Mouse (Mus musculus) kidney, embryonic 14.5 days (tissue): ENCODE data around the gene Gm20850. TPM values are rescaled to one million over a fixed set of nuclear protein-coding genes. Genes with fewer than 3 reads are reported as not detected.
"Not testable (repeated sequence)": the region's sequence is repeated elsewhere in the genome, so short reads cannot be mapped to it uniquely, and the experiment has no call there.

Experiments used
- ATAC-seq: fragments of 200-750 bp; cut with Nextera tagmentation; 2 replicates; pipeline ENCODE4 v1.8.0; 2017; ENCODE audit warnings: moderate number of reproducible peaks, mild to moderate bottlenecking, moderate TSS enrichment, moderate library complexity; ENCODE audit not compliant: low FRiP score, low TSS enrichment
- H3K27ac ChIP-seq: fragments of 300-500 bp; sonication (generic); 2 replicates; pipeline ENCODE4 v1.5.1; 2014; ENCODE audit warnings: low read depth, mild to moderate bottlenecking, low read length, moderate library complexity, mixed read lengths
- H3K27me3 ChIP-seq: fragments of 300-500 bp; sonication (generic); 2 replicates; pipeline ENCODE4 v1.6.1; 2014; ENCODE audit warnings: mild to moderate bottlenecking, low read length; ENCODE audit not compliant: control insufficient read depth, insufficient read depth
- H3K36me3 ChIP-seq: fragments of 300-500 bp; sonication (generic); 2 replicates; pipeline ENCODE4 v1.6.1; 2014; ENCODE audit warnings: low read length, mixed read lengths; ENCODE audit not compliant: control insufficient read depth, insufficient read depth
- H3K4me1 ChIP-seq: fragments of 300-500 bp; sonication (generic); 2 replicates; pipeline ENCODE4 v1.6.1; 2014; ENCODE audit warnings: low read length, mixed read lengths; ENCODE audit not compliant: control insufficient read depth, insufficient read depth
- H3K4me2 ChIP-seq: fragments of 300-500 bp; sonication (generic); replicated peaks from 2 replicates; pipeline ENCODE4 v1.6.1; 2014; ENCODE audit warnings: low read depth, mild to moderate bottlenecking, low read length
- H3K4me3 ChIP-seq: fragments of 300-500 bp; sonication (generic); 2 replicates; pipeline ENCODE4 v1.5.1; 2014; ENCODE audit warnings: mild to moderate bottlenecking, low read length
- H3K9ac ChIP-seq: fragments of 300-500 bp; sonication (generic); 2 replicates; pipeline ENCODE4 v1.6.1; 2014; ENCODE audit warnings: low read depth, mild to moderate bottlenecking, low read length, moderate library complexity
- H3K9me3 ChIP-seq: fragments of 300-500 bp; sonication (generic); 2 replicates; pipeline ENCODE4 v1.6.1; 2016; ENCODE audit warnings: low read length; ENCODE audit not compliant: control insufficient read depth
- WGBS: fragments of 180-500 bp; shearing (Covaris S2); extraction: QIAGEN DNeasy Blood & Tissue Kit; methylation state at CpG from one replicate; pipeline ENCODE4 v1.1.7; 2014; 5-methylcytosine and 5-hydroxymethylcytosine counted together
- polyA plus RNA-seq: library from polyadenylated mRNA; unstranded; fragments of >200 nt; fragmentation: Nextera tagmentation; extraction: Ambion mirVana; gene quantifications from 2 replicates; pipeline ENCODE4 v1.2.1, GENCODE M21; 2014

Gm20850 gene
- polyA plus RNA-seq = not detected in 2 replicates

DNA sequence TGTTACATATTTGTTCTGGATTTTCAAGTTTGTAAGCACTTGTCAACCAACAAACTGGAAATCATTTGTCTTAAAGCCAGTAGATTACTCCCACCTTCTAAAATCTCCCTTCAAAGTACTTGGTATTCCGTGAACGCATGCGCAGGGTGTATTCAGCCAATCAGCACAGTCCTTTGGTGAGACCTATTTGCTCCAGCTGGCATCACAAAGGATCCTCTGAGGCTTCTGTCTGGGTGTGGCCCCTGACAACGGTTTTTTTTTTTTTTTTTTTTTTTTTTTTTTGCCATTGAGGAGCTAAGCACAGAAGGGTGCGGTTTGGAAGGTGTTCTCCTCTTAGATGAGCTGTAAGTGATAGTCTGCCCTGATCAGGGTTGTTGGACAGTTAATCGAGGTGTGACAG, at the start of gene Gm20850:
Gene Gm20850, plus strand, starts transcription at position 301 of the 400 bp plus-strand sequence.
- H3K27ac ChIP-seq, H3K27me3 ChIP-seq, H3K4me3 ChIP-seq, H3K4me1 ChIP-seq, H3K4me2 ChIP-seq, ATAC-seq, H3K9me3 ChIP-seq, H3K36me3 ChIP-seq, H3K9ac ChIP-seq: not testable (repeated sequence)
- WGBS = no CpG with 5 or more reads among the region's 6 CpGs
